Mouse (Mus musculus) left cerebral cortex, postnatal 10 days (tissue): Measurements from ENCODE around the gene Hpse2. TPM values are rescaled to one million over a fixed set of nuclear protein-coding genes. Genes with fewer than 3 reads are reported as not detected.
"Not testable (repeated sequence)": the region's sequence is repeated elsewhere in the genome, so short reads cannot be mapped to it uniquely, and the experiment has no call there.

Experiments
- DNase-seq, 2 experiments: peaks; one replicate each; pipeline ENCODE4 v3.0.0; 2021 to 2022; ENCODE audit warnings: low spot score in 2 of 2, mixed read lengths in 1 of 2; ENCODE audit errors: extremely low spot score in 1 of 2
- intact Hi-C: fragments of 180-260 bp; cut with DNase I; formaldehyde crosslinking; loops from one replicate; pipeline ENCODE4 v1.15.1; 2025
- total RNA-seq, 2 experiments: library from RNA; stranded (reverse); gene quantifications; 2 replicates each; pipeline ENCODE4 v1.2.3; 2021

The Hpse2 gene
- total RNA-seq, 2 experiments from 2014 or later, result 0.45 to 0.71 TPM

GRCm38 (mm10) chr19:42810140-42810539 is 578.0 kb downstream of the Hpse2 start:
- intact Hi-C loops, result no loop called here
- DNase-seq, result no peak

- DNase-seq, result no peak
- intact Hi-C loops, result no loop called here
Observed at GRCm38 (mm10) chr19:42809491-42809890, 578.7 kb downstream of the Hpse2 start.

GRCm38 (mm10) chr19:42797866-42798265 is 590.3 kb downstream of the Hpse2 start:
- intact Hi-C loops, result loop anchor here (5.0 to 10.0 kb wide), 3 partner anchors 229 to 687 kb away; no protein-coding TSS in a partner anchor
- no peak for DNase-seq

- intact Hi-C loops, result loop anchor here (5.0 to 10.0 kb wide), 3 partner anchors 232 to 689 kb away; no protein-coding TSS in a partner anchor
- no peak for DNase-seq
Observed at GRCm38 (mm10) chr19:42795801-42796200, 592.4 kb downstream of the Hpse2 start.

- DNase-seq, result peak; percentile 88 to 91
- intact Hi-C loops, result loop anchor here (1.0 to 10.0 kb wide), 4 partner anchors 232 to 690 kb away; no protein-coding TSS in a partner anchor
Observed at GRCm38 (mm10) chr19:42794914-42795613, 593.1 kb downstream of the Hpse2 start.

DNA sequence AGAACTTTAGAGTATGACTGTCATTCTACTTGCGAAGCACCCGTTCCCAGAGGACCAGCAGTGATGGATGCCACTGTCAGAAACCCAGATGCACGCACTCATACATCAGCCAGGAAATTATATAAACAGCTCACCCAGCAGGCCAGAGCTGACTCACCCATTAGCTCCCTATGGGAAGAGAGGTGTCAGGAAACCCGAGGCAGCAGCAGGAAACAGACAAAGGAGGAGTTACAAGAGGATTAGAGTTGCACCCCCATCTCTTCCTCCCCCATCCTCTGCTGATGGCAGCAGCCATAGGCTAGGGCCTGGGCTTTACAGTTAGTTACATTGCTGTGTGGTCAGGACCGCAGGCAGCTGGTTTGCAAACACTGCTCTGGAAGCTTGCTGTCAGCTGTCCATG is 599.8 kb downstream of the Hpse2 start:
- intact Hi-C loops, result no loop called here
- DNase-seq, result no peak

- no peak for DNase-seq
- intact Hi-C loops, result no loop called here
Observed at GRCm38 (mm10) chr19:42785562-42786220, 602.5 kb downstream of the Hpse2 start.

DNA sequence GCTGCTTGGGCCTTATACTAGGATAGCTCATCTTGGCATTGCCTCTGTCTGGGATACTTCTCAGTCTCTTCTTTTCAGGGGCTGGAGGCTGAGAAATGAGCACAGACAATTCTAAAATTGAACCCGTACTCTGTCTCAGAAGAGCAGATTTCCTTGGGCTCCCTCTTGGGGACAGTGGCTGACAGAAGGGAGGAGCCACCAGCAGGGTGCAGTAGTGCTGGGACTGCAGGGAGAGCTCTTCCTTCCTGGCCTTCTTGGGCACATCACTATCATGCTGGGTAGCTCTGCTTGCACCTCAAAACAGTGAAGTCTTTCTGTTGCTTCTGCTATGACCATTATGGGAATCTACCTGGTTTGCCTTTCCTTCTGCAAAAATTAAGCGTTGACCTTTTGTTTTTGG is 603.0 kb downstream of the Hpse2 start:
- DNase-seq, result no peak
- intact Hi-C loops, result no loop called here

GRCm38 (mm10) chr19:42780156-42780538 is 608.0 kb downstream of the Hpse2 start:
- intact Hi-C loops, DNase-seq: not testable (repeated sequence)

DNA sequence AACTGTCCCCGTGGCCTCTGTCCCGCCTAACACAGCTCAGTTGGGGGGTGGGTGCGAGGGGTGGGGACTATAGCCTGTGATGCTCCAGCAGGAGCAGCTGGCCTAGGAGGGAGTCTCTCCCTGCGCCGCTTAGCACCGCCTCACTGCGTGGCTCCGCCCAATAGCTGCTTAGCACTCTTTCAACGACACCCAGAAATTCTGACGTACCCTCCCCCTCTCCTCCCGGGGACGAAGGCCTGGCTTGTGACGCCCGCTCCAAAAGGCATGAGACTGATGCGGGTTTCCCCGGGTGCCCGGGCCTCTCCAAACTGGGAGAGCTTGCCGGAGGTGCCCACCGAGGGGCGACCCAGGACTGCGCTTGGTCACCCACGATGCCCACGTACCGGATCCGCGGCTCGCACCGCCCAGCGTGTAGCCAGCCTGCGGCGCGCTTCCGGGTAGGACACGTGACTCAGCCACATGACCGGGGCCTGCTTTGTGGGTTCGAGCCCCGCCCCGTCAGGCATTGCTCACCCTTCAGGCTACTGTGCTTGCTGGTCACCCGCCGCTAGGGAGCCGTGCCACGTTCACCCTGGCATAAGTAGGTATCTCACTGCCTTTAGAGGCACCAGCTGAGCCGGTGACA is 608.5 kb downstream of the Hpse2 start, which contains the start of gene Hps1:
TSS of gene Hps1 (minus strand) at position 448 of the 625 bp plus-strand sequence.
- intact Hi-C loops, result loop anchor here (10.0 kb wide), 1 partner anchor 195 kb away; no protein-coding TSS in a partner anchor
- DNase-seq, result peak; percentile 91 to 94

DNA sequence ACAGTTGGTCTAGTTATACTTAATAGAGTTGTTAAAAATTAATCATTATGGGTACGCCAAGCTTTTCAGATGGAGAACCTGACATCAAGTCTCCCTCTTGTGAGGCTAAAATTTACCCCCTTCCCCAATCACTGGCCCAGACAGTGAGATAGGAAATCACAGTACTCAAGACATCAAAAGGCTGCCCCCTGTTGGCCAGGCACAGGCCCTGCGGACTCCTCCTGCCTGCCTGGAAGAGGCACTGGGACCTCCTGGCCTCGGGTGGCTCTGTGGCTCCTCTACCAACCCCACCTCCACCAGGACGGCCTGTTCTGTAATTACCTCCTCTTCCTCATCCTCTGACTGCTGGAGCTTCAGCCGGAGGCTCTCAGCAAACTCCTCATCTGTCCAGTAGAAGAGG is 610.4 kb downstream of the Hpse2 start:
- intact Hi-C loops, result loop anchor here (10.0 kb wide), 1 partner anchor 193 kb away; no protein-coding TSS in a partner anchor
- no peak for DNase-seq

GRCm38 (mm10) chr19:42776813-42777212 is 611.3 kb downstream of the Hpse2 start:
- intact Hi-C loops, result loop anchor here (10.0 kb wide), 1 partner anchor 192 kb away; no protein-coding TSS in a partner anchor
- DNase-seq, result no peak

DNA sequence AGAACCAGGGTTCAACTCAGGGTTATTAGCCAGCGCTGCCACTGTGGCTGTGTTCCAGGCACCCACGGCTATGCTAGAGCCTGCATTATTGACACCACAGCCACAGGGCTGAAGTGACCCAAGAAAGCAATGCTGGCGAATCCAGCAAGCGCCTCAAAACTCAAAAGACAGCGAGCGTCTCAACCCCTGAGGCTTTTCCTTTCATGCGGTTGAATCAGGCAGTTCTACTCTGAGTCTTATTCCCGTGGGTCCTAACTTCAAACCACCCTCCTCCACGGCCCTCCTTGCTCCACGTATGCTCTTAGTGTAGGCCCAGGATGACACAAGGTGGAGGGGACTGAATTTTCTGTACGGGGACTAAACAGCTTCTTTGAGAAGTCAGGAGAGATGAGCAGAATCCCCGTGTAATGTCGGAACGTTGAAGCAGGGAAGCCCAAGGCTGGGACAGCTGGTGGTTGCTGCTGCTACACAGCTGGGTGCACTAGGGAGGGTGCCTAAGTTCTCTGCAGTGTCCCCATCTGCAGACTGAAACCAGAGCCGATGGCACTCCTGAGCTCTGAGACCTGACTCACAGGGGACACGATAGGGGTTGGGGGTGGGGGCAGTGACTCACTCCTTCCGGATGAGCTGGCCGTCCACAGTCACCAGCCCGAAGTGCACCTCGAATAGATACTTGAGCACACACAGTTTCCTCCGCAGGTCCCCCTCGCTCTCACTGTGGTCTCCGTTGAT is 617.8 kb downstream of the Hpse2 start:
- intact Hi-C loops, result loop anchor here (10.0 kb wide), 1 partner anchor 186 kb away; no protein-coding TSS in a partner anchor

DNA sequence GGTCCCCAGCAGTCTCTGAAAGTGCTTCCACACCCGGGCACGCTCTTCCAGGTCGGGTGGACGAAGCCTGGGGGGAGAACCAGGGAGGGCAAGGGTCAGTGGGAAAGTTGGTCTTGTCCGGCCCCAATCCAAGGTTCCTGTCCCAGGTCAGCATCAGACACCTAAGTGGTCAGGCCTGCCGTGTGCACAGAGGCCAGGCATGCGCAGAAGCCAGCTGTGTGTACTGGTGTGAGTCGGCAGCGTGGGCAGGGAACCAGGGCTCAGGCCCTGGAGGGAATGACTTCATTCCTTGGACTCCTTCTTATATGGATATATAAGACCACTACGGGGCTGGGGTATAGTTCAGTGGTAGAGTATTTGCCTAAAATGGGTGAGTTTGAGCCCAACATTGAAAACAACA is 618.5 kb downstream of the Hpse2 start:
- intact Hi-C loops, result loop anchor here (10.0 kb wide), 1 partner anchor 185 kb away; no protein-coding TSS in a partner anchor

More for the DNA sequence above, 617.8 kb downstream of the Hpse2 start:
- no peak for DNase-seq

GRCm38 (mm10) chr19:42767361-42767760 is 620.8 kb downstream of the Hpse2 start:
- intact Hi-C loops, result no loop called here
- DNase-seq, result no peak

More for the DNA sequence above, 618.5 kb downstream of the Hpse2 start:
- DNase-seq, result no peak

GRCm38 (mm10) chr19:42764398-42764797 is 623.8 kb downstream of the Hpse2 start:
- intact Hi-C loops, result no loop called here
- DNase-seq, result no peak

GRCm38 (mm10) chr19:42756671-42757070 is 631.5 kb downstream of the Hpse2 start:
- DNase-seq, result no peak
- intact Hi-C loops, result no loop called here

GRCm38 (mm10) chr19:42755148-42755870 is 632.8 kb downstream of the Hpse2 start:
- peak in 1 of 2 experiments; percentile 70 for DNase-seq
- intact Hi-C loops, result no loop called here
